Mouse (Mus musculus): ENCODE data around the gene Nme2.

DNA sequence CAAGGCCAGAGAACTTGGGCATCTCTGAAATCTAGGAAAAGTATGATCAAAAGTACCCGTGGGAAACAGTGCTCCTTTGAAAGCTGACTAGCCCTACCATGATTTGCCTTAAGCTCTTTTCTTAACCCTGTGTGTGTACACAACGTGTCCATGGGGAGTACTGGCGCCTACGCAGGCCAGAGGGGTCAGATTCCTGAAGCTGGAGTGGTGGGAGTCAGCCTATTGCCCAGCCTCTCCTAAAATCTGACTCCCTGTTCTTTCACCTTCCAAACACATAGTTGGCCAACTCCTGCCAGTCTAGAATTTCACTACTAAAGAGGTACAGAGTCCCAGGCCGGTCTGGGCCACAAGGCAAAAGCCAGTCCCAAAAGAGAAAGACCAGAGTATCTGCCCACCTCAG, 3.7 kb downstream of the Nme2 start:
- TF ChIP-seq TAL1 (IDR thresholded peaks at IDR 0.05; ENCODE audit: low read length) (no peak), GATA1 (IDR thresholded peaks at IDR 0.05; ENCODE audit: low read length) (no peak)

All from erythroblast, embryonic 14.5 days (primary cell).